Mouse (Mus musculus): ENCODE results near the gene Lpar2.

Lpar2 gene

DNA sequence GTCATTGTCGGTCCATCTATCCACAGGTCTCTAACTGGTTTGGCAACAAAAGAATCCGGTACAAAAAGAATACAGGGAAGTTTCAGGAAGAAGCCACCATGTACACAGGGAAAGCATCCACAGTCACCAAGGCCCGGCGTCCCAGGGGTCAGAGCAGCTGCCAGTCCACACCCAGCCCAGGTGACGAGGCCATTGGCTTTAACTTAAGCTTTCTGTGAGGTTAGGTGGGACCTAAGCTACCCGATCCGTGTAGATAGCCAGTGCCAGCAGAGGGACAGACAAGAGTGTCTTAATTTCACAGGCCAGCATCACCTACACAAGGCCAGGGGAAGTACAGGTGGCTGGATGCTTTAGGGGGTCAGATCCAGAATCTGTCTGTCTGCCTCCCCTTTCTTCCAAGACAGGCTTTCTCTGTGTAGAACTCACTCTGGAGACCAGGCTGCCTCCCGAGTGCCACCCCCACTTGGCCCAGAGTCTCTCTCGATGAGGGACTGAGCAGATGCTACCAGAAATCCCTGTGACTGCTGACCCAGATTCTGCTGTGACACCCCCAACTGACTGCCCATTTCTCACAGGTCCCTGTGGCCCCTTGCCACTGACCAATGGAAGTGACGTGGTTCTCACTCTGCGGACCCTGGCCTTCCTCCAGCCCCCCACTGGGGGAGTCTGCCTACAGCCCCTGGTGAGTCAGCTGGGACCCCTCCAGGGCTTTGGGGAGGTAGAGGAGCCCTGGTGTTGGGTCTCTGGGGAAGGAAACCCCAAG, 48.0 kb downstream of the Lpar2 start:
- no peak for DNase-seq (ENCODE audit: low read depth)

DNA sequence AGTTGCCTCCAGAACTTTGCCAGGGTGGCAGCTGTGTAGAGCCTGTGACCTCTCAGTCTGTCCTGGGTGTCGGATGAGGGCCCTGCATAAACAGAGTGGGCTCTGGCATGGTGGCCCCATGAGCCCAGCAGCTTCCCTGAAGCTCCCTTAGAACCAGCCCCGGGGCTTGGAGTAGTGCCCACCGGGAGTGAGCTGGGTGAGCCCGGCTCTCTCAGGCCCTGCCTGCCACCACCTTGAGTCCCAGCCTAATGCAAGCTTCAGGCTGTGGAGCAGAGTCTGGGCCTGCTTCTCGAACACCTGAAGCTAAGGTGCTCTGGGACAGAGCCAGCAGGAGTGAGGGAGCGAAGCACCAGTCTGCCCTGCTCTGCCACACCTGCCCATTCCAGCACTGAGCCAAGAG, 48.7 kb downstream of the Lpar2 start:
- DNase-seq (ENCODE audit: low read depth): no peak

- DNase-seq (ENCODE audit: low read depth): peak; percentile 69
These were observed 51.9 kb downstream of the Lpar2 start for GRCm38 (mm10) chr8:69874155-69874554.

GRCm38 (mm10) chr8:69874654-69875053, 52.4 kb downstream of the Lpar2 start:
- DNase-seq (ENCODE audit: low read depth): no peak

GRCm38 (mm10) chr8:69876097-69876496, 53.9 kb downstream of the Lpar2 start:
- no peak for DNase-seq (ENCODE audit: low read depth)

DNA sequence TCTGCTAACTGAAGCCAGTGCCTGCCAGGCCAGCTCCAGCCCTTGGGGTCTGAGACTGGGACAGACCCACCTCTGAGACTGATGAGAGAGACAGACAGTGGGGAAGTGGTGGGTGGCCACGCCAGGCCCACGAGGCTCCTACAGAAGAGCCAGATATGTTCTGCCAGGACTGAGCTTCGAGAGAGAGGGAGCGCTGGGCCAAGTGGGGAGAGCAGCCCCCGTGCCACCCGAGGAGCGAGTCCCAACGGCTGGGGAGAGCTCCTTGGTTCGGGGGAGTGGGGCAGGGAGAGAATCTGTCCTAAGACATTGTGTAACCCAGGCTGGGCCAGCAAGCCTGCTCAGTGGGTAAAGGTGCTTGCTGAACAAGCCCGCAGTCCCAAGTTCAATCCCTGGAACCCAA, 54.7 kb downstream of the Lpar2 start:
- DNase-seq (ENCODE audit: low read depth): no peak

- no peak for DNase-seq (ENCODE audit: low read depth)
These were observed 55.2 kb downstream of the Lpar2 start for GRCm38 (mm10) chr8:69877396-69877795.

GRCm38 (mm10) chr8:69877992-69878391, 55.8 kb downstream of the Lpar2 start:
- DNase-seq (ENCODE audit: low read depth): no peak

- DNase-seq (ENCODE audit: low read depth): no peak
These were observed 57.4 kb downstream of the Lpar2 start for GRCm38 (mm10) chr8:69879678-69880077.

Measured in 416B (cell line).